Mouse (Mus musculus): Measurements from ENCODE around the gene Extl1.

DNA sequence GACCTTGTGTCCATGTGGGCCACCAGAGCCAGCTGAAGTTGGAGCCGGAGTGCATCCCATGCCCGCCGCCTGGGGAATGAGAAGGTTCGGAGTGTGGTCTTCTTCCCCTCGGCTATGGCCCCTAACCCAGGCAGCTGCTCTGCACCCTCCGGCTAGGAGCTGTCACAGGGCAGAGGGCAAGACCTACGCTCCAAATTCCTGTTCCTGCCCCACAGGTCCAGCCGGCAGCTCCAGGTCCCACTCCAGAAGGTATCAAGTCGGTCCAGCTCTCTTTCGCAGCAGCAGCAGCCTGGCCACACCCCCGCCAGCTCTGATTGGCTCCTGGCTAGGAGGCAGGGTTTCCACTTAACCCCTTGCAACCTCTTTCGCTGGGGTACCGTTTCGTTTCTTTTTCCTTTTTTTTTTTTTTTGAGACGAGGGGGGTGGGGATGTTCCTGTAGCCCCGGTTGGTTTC, 11.3 kb downstream of the Extl1 start:
- no peak for TF ChIP-seq TAL1 (IDR thresholded peaks at IDR 0.05; ENCODE audit: low read length)
- no peak for TF ChIP-seq GATA1 (IDR thresholded peaks at IDR 0.05; ENCODE audit: low read length)
